Mouse (Mus musculus): ENCODE data around the gene E130309D02Rik. TPM values are rescaled to one million over a fixed set of nuclear protein-coding genes. Genes with fewer than 3 reads are reported as not detected.

E130309D02Rik gene
- 24.4 and 26.1 TPM in 2 replicates for polyA plus RNA-seq (2015; fragmentation: Nextera tagmentation; extraction: Ambion mirVana)

- Histone ChIP-seq H3K27ac (ENCODE audit: low read length) (peak within 1 kb of the TSS; percentile 87), H3K9ac (ENCODE audit: low read length) (peak within 1 kb of the TSS; percentile 97), H3K36me3 (ENCODE audit: control insufficient read depth, insufficient read depth, low read length) (peaks cover 14% of the 10 kb centered on the region; the same call in 1 of the 2 replicates), H3K27me3 (ENCODE audit: control insufficient read depth, insufficient read depth, low read length) (no peaks in the 10 kb centered on the region), H3K4me3 (replicated peaks; ENCODE audit: low read length) (peak within 1 kb of the TSS; percentile 77), H3K4me1 (ENCODE audit: control insufficient read depth, insufficient read depth, low read length) (peaks cover 16% of the 10 kb centered on the region), H3K4me2 (ENCODE audit: low read depth, low read length) (peak within 1 kb of the TSS; percentile 85), H3K9me3 (replicated peaks; ENCODE audit: control insufficient read depth, low read length) (no peaks in the 10 kb centered on the region)
- peak; percentile 89 for ATAC-seq (ENCODE audit: insufficient read depth, low FRiP score)
- WGBS, result under 1% methylated on average over 90 of the region's 101 CpGs
Measured at GRCm38 (mm10) chr5:143314730-143315513, at the start of gene E130309D02Rik. E130309D02Rik (minus strand) TSS chr5:143315360.

- no peak overlapping the region for H3K27ac ChIP-seq (ENCODE audit: low read length)
- peak; percentile 63; the same call in 1 of the 2 replicates for ATAC-seq (ENCODE audit: insufficient read depth, low FRiP score)
- WGBS, result under 1% methylated on average over 47 of the region's 47 CpGs
- H3K27me3 ChIP-seq (ENCODE audit: control insufficient read depth, insufficient read depth, low read length), result peaks cover 27% of the 10 kb centered on the region
- H3K4me2 ChIP-seq (ENCODE audit: low read depth, low read length), result peak overlapping the region; percentile 78
- H3K4me1 ChIP-seq (ENCODE audit: control insufficient read depth, insufficient read depth, low read length), result no peaks in the 10 kb centered on the region
- H3K4me3 ChIP-seq (replicated peaks; ENCODE audit: low read length), result peak overlapping the region; percentile 52
- H3K36me3 ChIP-seq (ENCODE audit: control insufficient read depth, insufficient read depth, low read length), result no peaks in the 10 kb centered on the region
- H3K9me3 ChIP-seq (replicated peaks; ENCODE audit: control insufficient read depth, low read length), result no peaks in the 10 kb centered on the region
- peak overlapping the region; percentile 72 for H3K9ac ChIP-seq (ENCODE audit: low read length)
Measured at GRCm38 (mm10) chr5:143363678-143364615, 48.8 kb upstream of the E130309D02Rik start.

GRCm38 (mm10) chr5:143361428-143361827 lies 46.3 kb upstream of the E130309D02Rik start:
- Histone ChIP-seq H3K4me1 (ENCODE audit: control insufficient read depth, insufficient read depth, low read length) (peaks cover 6% of the 10 kb centered on the region; the same call in 1 of the 2 replicates), H3K27ac (ENCODE audit: low read length) (no peak overlapping the region), H3K4me2 (ENCODE audit: low read depth, low read length) (no peak overlapping the region), H3K4me3 (replicated peaks; ENCODE audit: low read length) (no peak overlapping the region), H3K27me3 (ENCODE audit: control insufficient read depth, insufficient read depth, low read length) (peaks cover 32% of the 10 kb centered on the region), H3K36me3 (ENCODE audit: control insufficient read depth, insufficient read depth, low read length) (no peaks in the 10 kb centered on the region), H3K9ac (ENCODE audit: low read length) (no peak overlapping the region), H3K9me3 (replicated peaks; ENCODE audit: control insufficient read depth, low read length) (no peaks in the 10 kb centered on the region)
- ATAC-seq (ENCODE audit: insufficient read depth, low FRiP score), result no peak
- WGBS, result 51% methylated on average over 7 of the region's 7 CpGs

GRCm38 (mm10) chr5:143360000-143360399 lies 44.8 kb upstream of the E130309D02Rik start:
- no peak overlapping the region for H3K27ac ChIP-seq (ENCODE audit: low read length)
- no peak overlapping the region for H3K9ac ChIP-seq (ENCODE audit: low read length)
- peaks cover 24% of the 10 kb centered on the region for H3K27me3 ChIP-seq (ENCODE audit: control insufficient read depth, insufficient read depth, low read length)
- no peak for ATAC-seq (ENCODE audit: insufficient read depth, low FRiP score)
- H3K9me3 ChIP-seq (replicated peaks; ENCODE audit: control insufficient read depth, low read length), result no peaks in the 10 kb centered on the region
- WGBS, result 64% methylated on average over 5 of the region's 5 CpGs
- H3K4me3 ChIP-seq (replicated peaks; ENCODE audit: low read length), result no peak overlapping the region
- H3K4me2 ChIP-seq (ENCODE audit: low read depth, low read length), result no peak overlapping the region
- peaks cover 6% of the 10 kb centered on the region; the same call in 1 of the 2 replicates for H3K4me1 ChIP-seq (ENCODE audit: control insufficient read depth, insufficient read depth, low read length)
- H3K36me3 ChIP-seq (ENCODE audit: control insufficient read depth, insufficient read depth, low read length), result no peaks in the 10 kb centered on the region

- H3K36me3 ChIP-seq (ENCODE audit: control insufficient read depth, insufficient read depth, low read length), result no peaks in the 10 kb centered on the region
- ATAC-seq (ENCODE audit: insufficient read depth, low FRiP score), result no peak
- no peak overlapping the region for H3K4me2 ChIP-seq (ENCODE audit: low read depth, low read length)
- no peak overlapping the region for H3K9ac ChIP-seq (ENCODE audit: low read length)
- peaks cover 18% of the 10 kb centered on the region for H3K27me3 ChIP-seq (ENCODE audit: control insufficient read depth, insufficient read depth, low read length)
- no peak overlapping the region for H3K4me3 ChIP-seq (replicated peaks; ENCODE audit: low read length)
- no peaks in the 10 kb centered on the region for H3K9me3 ChIP-seq (replicated peaks; ENCODE audit: control insufficient read depth, low read length)
- 34% methylated on average over 7 of the region's 7 CpGs for WGBS
- peaks cover 6% of the 10 kb centered on the region; the same call in 1 of the 2 replicates for H3K4me1 ChIP-seq (ENCODE audit: control insufficient read depth, insufficient read depth, low read length)
- H3K27ac ChIP-seq (ENCODE audit: low read length), result no peak overlapping the region
Measured at GRCm38 (mm10) chr5:143359263-143359662, 44.1 kb upstream of the E130309D02Rik start.

GRCm38 (mm10) chr5:143357564-143357963 lies 42.4 kb upstream of the E130309D02Rik start:
- H3K9me3 ChIP-seq (replicated peaks; ENCODE audit: control insufficient read depth, low read length), result no peaks in the 10 kb centered on the region
- H3K27ac ChIP-seq (ENCODE audit: low read length), result no peak overlapping the region
- no peak for ATAC-seq (ENCODE audit: insufficient read depth, low FRiP score)
- H3K9ac ChIP-seq (ENCODE audit: low read length), result no peak overlapping the region
- peaks cover 16% of the 10 kb centered on the region for H3K27me3 ChIP-seq (ENCODE audit: control insufficient read depth, insufficient read depth, low read length)
- H3K4me3 ChIP-seq (replicated peaks; ENCODE audit: low read length), result no peak overlapping the region
- H3K36me3 ChIP-seq (ENCODE audit: control insufficient read depth, insufficient read depth, low read length), result no peaks in the 10 kb centered on the region
- H3K4me1 ChIP-seq (ENCODE audit: control insufficient read depth, insufficient read depth, low read length), result peaks cover 6% of the 10 kb centered on the region; the same call in 1 of the 2 replicates
- WGBS, result 4% methylated on average over 27 of the region's 28 CpGs
- peak overlapping the region; percentile 21 for H3K4me2 ChIP-seq (ENCODE audit: low read depth, low read length)

GRCm38 (mm10) chr5:143356686-143357388 lies 41.7 kb upstream of the E130309D02Rik start, which contains the start of gene Grid2ip:
Grid2ip (plus strand) TSS chr5:143357338.
- no peak for ATAC-seq (ENCODE audit: insufficient read depth, low FRiP score)
- Histone ChIP-seq H3K27me3 (ENCODE audit: control insufficient read depth, insufficient read depth, low read length) (peaks cover 16% of the 10 kb centered on the region), H3K4me2 (ENCODE audit: low read depth, low read length) (peak within 1 kb of the TSS; percentile 21), H3K4me1 (ENCODE audit: control insufficient read depth, insufficient read depth, low read length) (peaks cover 6% of the 10 kb centered on the region; the same call in 1 of the 2 replicates), H3K36me3 (ENCODE audit: control insufficient read depth, insufficient read depth, low read length) (no peaks in the 10 kb centered on the region), H3K4me3 (replicated peaks; ENCODE audit: low read length) (no peak within 1 kb of the TSS), H3K27ac (ENCODE audit: low read length) (no peak within 1 kb of the TSS), H3K9me3 (replicated peaks; ENCODE audit: control insufficient read depth, low read length) (no peaks in the 10 kb centered on the region), H3K9ac (ENCODE audit: low read length) (no peak within 1 kb of the TSS)
- 22% methylated on average over 17 of the region's 17 CpGs for WGBS

GRCm38 (mm10) chr5:143356017-143356416 lies 40.9 kb upstream of the E130309D02Rik start:
- H3K4me1 ChIP-seq (ENCODE audit: control insufficient read depth, insufficient read depth, low read length), result peaks cover 6% of the 10 kb centered on the region; the same call in 1 of the 2 replicates
- no peak overlapping the region for H3K27ac ChIP-seq (ENCODE audit: low read length)
- no peaks in the 10 kb centered on the region for H3K9me3 ChIP-seq (replicated peaks; ENCODE audit: control insufficient read depth, low read length)
- no peak overlapping the region for H3K4me2 ChIP-seq (ENCODE audit: low read depth, low read length)
- H3K9ac ChIP-seq (ENCODE audit: low read length), result no peak overlapping the region
- H3K27me3 ChIP-seq (ENCODE audit: control insufficient read depth, insufficient read depth, low read length), result peaks cover 16% of the 10 kb centered on the region
- ATAC-seq (ENCODE audit: insufficient read depth, low FRiP score), result no peak
- 32% methylated on average over 5 of the region's 5 CpGs for WGBS
- no peak overlapping the region for H3K4me3 ChIP-seq (replicated peaks; ENCODE audit: low read length)
- no peaks in the 10 kb centered on the region for H3K36me3 ChIP-seq (ENCODE audit: control insufficient read depth, insufficient read depth, low read length)

Measured in stomach, embryonic 16.5 days (tissue).